In the genomic region with DNA sequence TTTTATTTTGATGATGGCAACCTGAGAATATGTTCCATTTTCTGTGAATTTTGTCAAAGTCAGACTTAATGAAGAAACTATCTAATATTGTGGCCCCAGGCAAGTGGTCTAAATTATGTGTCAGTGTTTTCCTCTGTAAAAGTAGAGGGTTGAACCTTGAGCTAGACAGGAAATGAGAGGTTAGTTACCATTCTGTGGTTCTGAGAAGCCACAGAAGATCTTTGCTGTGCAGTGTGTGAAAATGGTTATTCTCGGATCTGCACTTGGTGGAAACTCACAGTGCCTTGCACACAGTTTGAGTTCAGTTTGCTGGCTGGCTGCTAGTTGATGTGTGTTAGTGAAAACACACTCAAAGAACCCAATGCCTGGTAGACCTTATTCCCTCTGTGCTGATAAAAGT, we compare ENCODE assay signal across 24 mouse cellular contexts. TPM values are rescaled to one million over a fixed set of nuclear protein-coding genes. Genes with fewer than 3 reads are reported as not detected.
"Had no signal": no experiment of that assay in that cellular context is flagged by ENCODE, and none has a peak within 500 bp of the region (broad histone marks: within the 10 kb centered on the region; RNA-seq: fewer than 3 reads in every experiment).

No protein-coding gene starts in this region.

- ATAC-seq: intestine, embryonic 16.5 days; liver, embryonic 12.5 days had no signal

- DNase-seq: kidney, adult 8-10 months; kidney, postnatal 25 days; layer of hippocampus, adult 9-11 months; layer of hippocampus, postnatal 36 days; lung, embryonic 14.5 days; lung, postnatal 10 days; retina, postnatal 1 day; thymus, postnatal 25 days had no signal

RNA-seq across cellular contexts. Expression of a gene that starts 20.4 kb away (rescaled TPM):
- total RNA-seq: layer of hippocampus, adult 18-20 months; left cerebral cortex, adult 8-10 months; left cerebral cortex, postnatal 25 days; megakaryocyte-erythroid progenitor cell, adult 5-6 weeks had no signal
- polyA plus RNA-seq: liver, embryonic 12.5 days; liver, embryonic 16.5 days; macrophage; myocyte; spleen, adult 2 months had no signal

RNA-seq across cellular contexts. Expression of a gene that starts 28.0 kb away (rescaled TPM):
- total RNA-seq: layer of hippocampus, adult 18-20 months; layer of hippocampus, postnatal 36 days; left cerebral cortex, adult 8-10 months; left cerebral cortex, postnatal 25 days had no signal
- polyA plus RNA-seq: intestine, embryonic 16.5 days; kidney, embryonic 16.5 days; limb, embryonic 11.5 days; limb, embryonic 15.5 days; liver, embryonic 12.5 days; liver, embryonic 16.5 days; lung, embryonic 14.5 days; macrophage; midbrain, embryonic 12.5 days; myocyte; neural tube, embryonic 13.5 days; spleen, adult 2 months; stomach, embryonic 16.5 days had no signal

RNA-seq across cellular contexts. Expression of a gene that starts 37.6 kb away (rescaled TPM):
- total RNA-seq: megakaryocyte-erythroid progenitor cell, adult 5-6 weeks had no signal
- polyA plus RNA-seq: macrophage had no signal
